Mouse (Mus musculus): Measurements from ENCODE around the gene Kdm3a. TPM values are rescaled to one million over a fixed set of nuclear protein-coding genes. Genes with fewer than 3 reads are reported as not detected.
A peak's percentile ranks its signal among the peaks of the same experiment; 100 is the strongest.

Kdm3a gene
- polyA plus RNA-seq, 1 experiment, result 44.1 TPM

- Histone ChIP-seq H3K4me3 (ENCODE audit: insufficient read depth, low read length) (peak within 1 kb of the TSS; percentile 92), H3K27ac (ENCODE audit: insufficient read depth, low read length) (peak within 1 kb of the TSS; percentile 97)
Measured at GRCm38 (mm10) chr6:71543686-71544499, 88.9 kb downstream of the Kdm3a start, which contains the start of gene Chmp3. TSS of gene Chmp3 (plus strand) at chr6:71543797.

More at GRCm38 (mm10) chr6:71543686-71544499, 88.9 kb downstream of the Kdm3a start, which contains the start of gene Chmp3:
- TF ChIP-seq POLR2A (IDR thresholded peaks at IDR 0.05; ENCODE audit: low read depth, low read length), result peak; percentile 70
- TF ChIP-seq CTCF (IDR thresholded peaks at IDR 0.05; ENCODE audit: borderline replicate concordance, insufficient read depth, low read length), result no peak
- H3K4me1 ChIP-seq (ENCODE audit: control insufficient read depth, insufficient read depth, low read length), result no peaks in the 10 kb centered on the region

Other genes with a start within 250 kb of the Kdm3a start
- 28.4 and 43.2 TPM in 2 replicates for gene Rmnd5a, start 192.4 kb downstream of the Kdm3a start, polyA plus RNA-seq (2011; ENCODE audit: insufficient read length, low read depth, missing spikeins)
- 20.9 and 23.3 TPM in 2 replicates for gene Rnf103, start 139.1 kb downstream of the Kdm3a start, polyA plus RNA-seq (2011; ENCODE audit: insufficient read length, low read depth, missing spikeins)
- gene Chmp3, start 89.2 kb downstream of the Kdm3a start, polyA plus RNA-seq (2011; ENCODE audit: insufficient read length, low read depth, missing spikeins), result 211 and 223 TPM in 2 replicates
- gene Reep1, start 74.6 kb upstream of the Kdm3a start, polyA plus RNA-seq (2011; ENCODE audit: insufficient read length, low read depth, missing spikeins), result 2.2 and 4.5 TPM in 2 replicates
- 35.9 and 39.7 TPM in 2 replicates for gene Mrpl35, start 194.0 kb upstream of the Kdm3a start, polyA plus RNA-seq (2011; ENCODE audit: insufficient read length, low read depth, missing spikeins)
- gene Immt, start 198.3 kb upstream of the Kdm3a start, polyA plus RNA-seq (2011; ENCODE audit: insufficient read length, low read depth, missing spikeins), result 132 and 134 TPM in 2 replicates